Mouse (Mus musculus) hindbrain, embryonic 15.5 days (tissue): ENCODE data around the gene Strip1. TPM values are rescaled to one million over a fixed set of nuclear protein-coding genes. Genes with fewer than 3 reads are reported as not detected.
"Not testable (repeated sequence)": the region's sequence is repeated elsewhere in the genome, so short reads cannot be mapped to it uniquely, and the experiment has no call there.

ENCODE experiments used
- ATAC-seq: fragments of 200-750 bp; cut with Nextera tagmentation; 2 replicates; pipeline ENCODE4 v1.8.0; 2017; ENCODE audit warnings: low read depth, moderate number of reproducible peaks, moderate TSS enrichment; ENCODE audit not compliant: low FRiP score
- H3K27ac ChIP-seq: fragments of 300-500 bp; sonication (generic); replicated peaks from 2 replicates; pipeline ENCODE4 v1.5.1; 2015; ENCODE audit warnings: mild to moderate bottlenecking, inconsistent platforms
- H3K27me3 ChIP-seq: fragments of 300-500 bp; sonication (generic); 2 replicates; pipeline ENCODE4 v1.6.1; 2015; ENCODE audit warnings: control low read depth, inconsistent platforms
- H3K36me3 ChIP-seq: fragments of 300-500 bp; sonication (generic); 2 replicates; pipeline ENCODE4 v1.6.1; 2015; ENCODE audit warnings: control low read depth, inconsistent platforms
- H3K4me1 ChIP-seq: fragments of 300-500 bp; sonication (generic); replicated peaks from 2 replicates; pipeline ENCODE4 v1.6.1; 2015; ENCODE audit warnings: control low read depth, inconsistent platforms
- H3K4me2 ChIP-seq: fragments of 300-500 bp; sonication (generic); 2 replicates; pipeline ENCODE4 v1.6.1; 2015; ENCODE audit warnings: moderate library complexity, mild to moderate bottlenecking, inconsistent platforms
- H3K4me3 ChIP-seq: fragments of 300-500 bp; sonication (generic); 2 replicates; pipeline ENCODE4 v1.5.1; 2015; ENCODE audit warnings: mild to moderate bottlenecking, inconsistent platforms
- H3K9ac ChIP-seq: fragments of 300-500 bp; sonication (generic); 2 replicates; pipeline ENCODE4 v1.6.1; 2015; ENCODE audit warnings: inconsistent platforms
- H3K9me3 ChIP-seq: fragments of 300-500 bp; sonication (generic); 2 replicates; pipeline ENCODE4 v1.6.1; 2016; ENCODE audit warnings: control low read depth, inconsistent platforms
- WGBS: fragments of 180-500 bp; shearing (Covaris S2); methylation state at CpG from one replicate; pipeline ENCODE4 v1.1.7; 2015; 5-methylcytosine and 5-hydroxymethylcytosine counted together
- polyA plus RNA-seq: library from polyadenylated mRNA; unstranded; fragments of >200 nt; fragmentation: Nextera tagmentation; extraction: Ambion mirVana; gene quantifications from 2 replicates; pipeline ENCODE4 v1.2.1, GENCODE M21; 2015

The Strip1 gene
- polyA plus RNA-seq, 1 experiment from 2014 or later = 157 TPM

DNA sequence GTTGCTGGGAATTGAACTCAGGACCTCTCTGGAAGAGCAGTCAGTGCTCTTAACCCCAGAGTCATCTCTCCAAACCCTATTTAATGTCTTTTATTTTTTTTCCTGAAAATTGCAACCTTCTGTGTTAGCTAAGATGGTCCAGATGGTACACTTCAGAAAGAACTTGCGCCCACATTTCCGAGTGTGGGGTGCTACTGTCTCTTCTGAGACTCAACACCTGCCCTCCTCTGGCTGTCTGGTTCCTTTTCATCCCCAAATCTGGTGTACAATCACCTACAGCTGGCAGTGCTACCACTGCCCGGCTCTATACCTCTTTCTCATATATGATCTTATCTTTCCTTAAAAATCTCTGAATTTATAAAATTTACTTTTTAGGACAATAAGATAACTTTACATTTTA, 21.5 kb upstream of the Strip1 start:
- H3K36me3 ChIP-seq = 0 out of 2 replicates have a peak, but pooled peaks cover 4% of the 10 kb centered on the region
- H3K9ac ChIP-seq = no peak overlapping the region
- WGBS = 96% methylated on average over 3 of the region's 3 CpGs
- no peaks in the 10 kb centered on the region for H3K27me3 ChIP-seq
- no peak overlapping the region for H3K4me2 ChIP-seq
- no peaks in the 10 kb centered on the region for H3K4me1 ChIP-seq
- H3K9me3 ChIP-seq = no peaks in the 10 kb centered on the region
- H3K4me3 ChIP-seq = no peak overlapping the region
- ATAC-seq = no peak
- no peak overlapping the region for H3K27ac ChIP-seq

DNA sequence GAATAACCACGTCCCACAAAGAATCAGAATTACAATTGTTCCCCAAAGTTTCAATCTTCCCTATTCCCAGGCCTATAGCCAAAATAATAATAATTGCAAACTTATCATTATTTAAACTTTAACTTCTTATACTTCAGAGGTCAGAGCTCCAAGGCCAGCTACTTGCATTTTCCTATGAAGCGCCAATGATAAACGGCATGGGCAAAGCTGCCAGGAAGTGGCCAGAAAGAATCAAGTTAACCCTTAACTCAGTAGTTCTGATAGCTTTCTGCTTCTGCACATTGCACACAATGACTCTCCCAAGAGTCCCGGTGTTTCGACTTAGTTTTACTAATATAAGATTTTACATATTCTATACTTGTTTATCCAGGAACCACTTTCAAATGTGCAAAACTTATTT, 18.8 kb upstream of the Strip1 start:
- H3K36me3 ChIP-seq, H3K27ac ChIP-seq, H3K4me2 ChIP-seq, H3K4me1 ChIP-seq, ATAC-seq, H3K9me3 ChIP-seq, H3K9ac ChIP-seq, H3K4me3 ChIP-seq, H3K27me3 ChIP-seq: not testable (repeated sequence)
- WGBS = 81% methylated on average over 5 of the region's 5 CpGs

DNA sequence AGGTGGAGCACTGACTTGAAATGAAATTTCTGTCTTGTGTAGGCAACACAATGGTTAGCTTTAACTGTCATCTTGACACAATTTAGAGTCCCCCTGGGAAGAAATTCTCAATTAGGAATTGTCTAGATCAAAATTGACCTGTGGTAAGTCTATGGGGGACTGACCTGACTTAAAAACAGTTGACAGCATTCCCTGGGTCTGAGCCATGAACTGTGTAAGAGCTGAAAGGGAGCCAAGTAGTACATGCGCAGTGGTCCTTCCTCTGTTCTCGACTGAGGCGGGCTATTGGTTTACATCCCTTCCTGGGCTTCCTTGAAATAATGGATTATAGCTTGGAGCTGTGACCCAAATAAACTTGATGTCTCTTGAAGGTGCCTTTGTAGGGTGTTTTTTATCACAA, 15.5 kb upstream of the Strip1 start:
- no peaks in the 10 kb centered on the region for H3K36me3 ChIP-seq
- no peak overlapping the region for H3K27ac ChIP-seq
- no peak overlapping the region for H3K9ac ChIP-seq
- 83% methylated on average over 3 of the region's 3 CpGs for WGBS
- no peak overlapping the region for H3K4me2 ChIP-seq
- no peaks in the 10 kb centered on the region for H3K4me1 ChIP-seq
- no peak overlapping the region for H3K4me3 ChIP-seq
- no peaks in the 10 kb centered on the region for H3K27me3 ChIP-seq
- H3K9me3 ChIP-seq = no peaks in the 10 kb centered on the region
- ATAC-seq = no peak

DNA sequence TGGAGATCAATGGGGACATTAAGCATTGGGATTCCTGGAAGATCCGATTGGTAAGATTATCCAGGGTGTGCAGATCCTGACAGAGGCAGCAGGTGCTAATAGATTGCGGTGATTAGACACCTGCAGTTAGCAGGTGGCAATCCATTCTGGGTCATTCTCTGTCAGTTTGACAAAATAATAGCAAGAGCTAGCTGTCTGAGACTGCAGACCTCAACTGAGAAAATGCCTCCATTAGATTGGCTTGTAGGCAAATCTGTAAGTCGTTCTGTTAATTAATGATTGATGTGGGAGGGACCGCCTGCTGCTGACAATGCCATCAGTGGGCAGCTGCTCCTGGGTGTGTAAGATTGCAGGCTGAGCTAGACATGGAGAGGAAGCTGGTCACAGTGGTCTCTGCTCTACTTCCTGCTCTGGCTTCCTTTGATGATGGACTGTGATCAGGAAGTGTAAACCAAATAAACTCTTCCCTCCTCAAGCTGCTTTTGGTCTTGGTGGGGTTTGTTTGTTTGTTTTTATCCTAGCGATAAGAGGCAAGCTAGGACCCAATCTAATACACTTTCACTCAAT, 6.2 kb upstream of the Strip1 start:
- Histone ChIP-seq H3K9me3 (no peaks in the 10 kb centered on the region), H3K36me3 (no peaks in the 10 kb centered on the region), H3K27me3 (no peaks in the 10 kb centered on the region), H3K27ac (no peak overlapping the region), H3K4me2 (no peak overlapping the region), H3K9ac (no peak overlapping the region), H3K4me1 (no peaks in the 10 kb centered on the region), H3K4me3 (no peak overlapping the region)
- 56% methylated on average over 5 of the region's 5 CpGs for WGBS
- ATAC-seq = no peak

DNA sequence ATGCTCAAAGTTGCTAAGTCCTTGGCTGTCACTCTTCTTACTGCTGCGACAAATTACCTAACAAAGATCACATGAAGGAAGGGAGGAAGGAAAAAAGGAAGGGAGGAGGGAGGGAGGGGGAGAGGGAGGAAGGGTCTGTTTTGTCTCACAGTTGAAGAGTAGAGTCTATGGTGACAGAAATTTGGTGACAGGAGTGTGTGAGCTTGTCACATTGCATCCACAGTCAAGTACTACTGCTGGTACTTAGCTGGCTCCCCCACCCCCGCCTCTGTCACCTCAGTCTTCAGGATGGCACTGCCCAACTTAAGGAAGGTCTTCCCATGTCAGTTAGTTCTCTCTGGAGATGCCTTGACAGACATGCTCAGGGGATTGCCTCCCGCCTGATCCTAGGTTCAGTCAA, 4.7 kb upstream of the Strip1 start:
- 85% methylated on average over 3 of the region's 3 CpGs for WGBS
- H3K4me3 ChIP-seq = no peak overlapping the region
- no peak overlapping the region for H3K9ac ChIP-seq
- H3K36me3 ChIP-seq = no peaks in the 10 kb centered on the region
- H3K27ac ChIP-seq = no peak overlapping the region
- no peaks in the 10 kb centered on the region for H3K9me3 ChIP-seq
- H3K4me1 ChIP-seq = no peaks in the 10 kb centered on the region; the same call in 1 of the 2 replicates
- no peak overlapping the region for H3K4me2 ChIP-seq
- no peaks in the 10 kb centered on the region for H3K27me3 ChIP-seq
- no peak for ATAC-seq

DNA sequence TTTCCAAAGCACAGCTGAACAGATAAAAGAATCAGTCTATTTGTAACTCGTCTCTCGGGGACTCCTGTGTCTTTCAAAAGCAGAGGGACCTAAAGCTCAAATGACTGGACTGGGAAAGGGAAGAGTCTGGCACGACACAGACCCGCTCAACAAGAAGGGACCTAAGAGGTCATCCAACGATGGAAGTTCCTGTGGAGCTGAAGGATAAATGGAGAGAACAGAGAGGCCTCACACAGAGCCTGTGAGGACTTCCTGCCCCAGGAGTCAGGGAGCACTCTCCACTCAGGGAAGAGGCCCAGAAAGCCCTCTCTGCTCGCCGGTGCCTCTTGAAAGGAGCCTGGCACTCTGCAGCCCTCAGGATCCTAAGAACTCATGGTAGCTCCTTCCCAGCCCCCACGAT, 4.3 kb upstream of the Strip1 start:
- 56% methylated on average over 8 of the region's 8 CpGs for WGBS
- no peaks in the 10 kb centered on the region for H3K9me3 ChIP-seq
- no peak overlapping the region for H3K27ac ChIP-seq
- no peaks in the 10 kb centered on the region; the same call in 1 of the 2 replicates for H3K4me1 ChIP-seq
- no peak for ATAC-seq
- no peaks in the 10 kb centered on the region for H3K27me3 ChIP-seq
- no peak overlapping the region for H3K4me2 ChIP-seq
- H3K36me3 ChIP-seq = no peaks in the 10 kb centered on the region
- no peak overlapping the region for H3K9ac ChIP-seq
- H3K4me3 ChIP-seq = no peak overlapping the region

DNA sequence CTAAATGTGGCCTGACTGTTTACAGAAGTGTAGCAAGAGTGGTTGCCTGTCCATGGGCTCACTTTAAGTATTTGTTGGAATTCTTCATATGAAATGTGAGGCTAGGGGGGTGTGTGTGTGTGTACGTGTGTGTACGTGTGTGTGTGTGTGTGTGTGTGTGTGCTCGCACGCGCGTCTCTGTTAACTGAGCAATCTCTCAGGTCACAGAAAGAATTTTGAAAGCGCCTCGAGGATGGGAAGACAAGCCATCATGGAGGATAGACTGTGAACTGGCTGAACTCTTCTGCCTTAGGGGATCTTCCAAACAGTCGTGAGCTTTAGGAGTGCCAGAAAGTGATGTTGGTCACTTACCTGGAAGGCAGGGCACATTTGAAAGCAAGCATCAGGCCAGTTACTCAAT, 2.4 kb upstream of the Strip1 start:
- peaks cover 5% of the 10 kb centered on the region; the same call in 1 of the 2 replicates for H3K36me3 ChIP-seq
- 95% methylated on average over 9 of the region's 9 CpGs for WGBS
- H3K9me3 ChIP-seq = no peaks in the 10 kb centered on the region
- H3K27ac ChIP-seq = no peak overlapping the region
- ATAC-seq = no peak
- H3K27me3 ChIP-seq = no peaks in the 10 kb centered on the region
- no peak overlapping the region for H3K4me2 ChIP-seq
- H3K4me3 ChIP-seq = no peak overlapping the region
- peaks cover 14% of the 10 kb centered on the region for H3K4me1 ChIP-seq
- H3K9ac ChIP-seq = no peak overlapping the region

DNA sequence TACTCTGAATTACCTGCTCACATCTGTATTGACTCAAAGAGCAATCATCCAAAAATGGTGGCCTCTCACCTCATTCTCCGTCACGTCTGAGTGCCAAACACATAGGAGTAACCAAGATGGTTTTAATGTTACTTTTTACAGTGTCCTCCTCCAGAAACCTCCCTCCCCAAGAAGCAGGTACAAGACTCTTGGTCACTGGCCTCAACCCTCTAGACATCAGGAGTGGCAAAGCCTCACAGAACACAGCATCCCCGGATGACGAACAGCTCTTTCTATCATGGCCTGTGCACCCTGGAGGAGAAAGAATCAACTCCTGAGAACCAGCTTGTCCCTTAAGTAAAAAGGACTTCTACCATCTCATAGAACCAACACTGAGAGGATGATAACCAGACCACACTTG, 1.3 kb upstream of the Strip1 start:
- Histone ChIP-seq H3K4me2 (no peak overlapping the region), H3K4me1 (peaks cover 14% of the 10 kb centered on the region), H3K27me3 (no peaks in the 10 kb centered on the region), H3K9ac (no peak overlapping the region), H3K9me3 (no peaks in the 10 kb centered on the region), H3K36me3 (peaks cover 6% of the 10 kb centered on the region; the same call in 1 of the 2 replicates), H3K27ac (no peak overlapping the region), H3K4me3 (no peak overlapping the region)
- ATAC-seq = no peak
- 91% methylated on average over 4 of the region's 4 CpGs for WGBS

DNA sequence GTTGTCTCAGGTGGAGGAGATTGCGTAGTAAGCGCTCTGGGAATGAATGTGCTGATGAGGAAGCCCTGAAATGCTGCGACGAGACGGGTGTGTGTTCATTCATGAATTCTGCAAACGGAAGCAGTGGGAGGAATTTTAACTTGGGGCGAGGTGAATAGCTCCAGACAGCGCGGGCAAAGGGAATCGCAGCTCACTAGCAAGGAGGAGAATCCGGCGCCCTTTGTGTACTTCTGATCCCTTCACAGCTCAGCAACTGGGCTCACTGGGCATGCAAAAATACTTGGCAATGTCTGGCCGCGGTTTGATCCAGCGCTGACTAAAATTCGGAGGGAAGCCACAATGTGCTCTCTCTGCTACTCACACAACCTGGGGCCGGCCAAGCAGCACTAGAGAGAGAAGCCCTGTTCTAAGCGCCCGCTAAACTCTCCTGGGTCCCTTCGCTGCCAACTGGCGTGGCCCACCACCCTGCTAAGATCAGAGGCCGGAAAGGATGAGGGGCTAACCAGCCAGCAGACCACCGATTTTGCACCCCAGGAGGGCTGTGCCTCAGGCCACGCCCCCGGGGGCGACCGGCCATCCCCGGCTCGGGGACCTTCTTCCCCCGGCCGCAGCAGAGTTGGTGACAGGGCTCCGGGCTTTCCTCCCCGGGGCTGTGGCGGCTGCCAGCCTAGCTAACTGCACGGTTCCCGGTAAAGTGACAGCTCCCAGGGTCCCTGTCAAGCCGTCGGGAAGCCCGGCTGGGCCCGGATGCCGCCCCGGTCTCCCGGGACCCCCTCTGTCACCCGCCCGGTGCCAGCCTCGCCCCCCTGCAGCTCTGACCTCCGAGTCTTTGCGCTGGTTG, 592 bp downstream of the Strip1 start, which contains the start of gene Gm10961:
Gene Gm10961 (plus strand): TSS at position 641 of the 841 bp plus-strand sequence.
- peak; percentile 89 for ATAC-seq
- peak within 1 kb of the TSS; percentile 93 for H3K4me3 ChIP-seq
- no peaks in the 10 kb centered on the region for H3K9me3 ChIP-seq
- peak within 1 kb of the TSS; percentile 99 for H3K27ac ChIP-seq
- H3K4me2 ChIP-seq = peak within 1 kb of the TSS; percentile 69
- H3K36me3 ChIP-seq = peaks cover 24% of the 10 kb centered on the region
- H3K4me1 ChIP-seq = peaks cover 14% of the 10 kb centered on the region
- peak within 1 kb of the TSS; percentile 98 for H3K9ac ChIP-seq
- no peaks in the 10 kb centered on the region for H3K27me3 ChIP-seq
- under 1% methylated on average over 47 of the region's 48 CpGs for WGBS

DNA sequence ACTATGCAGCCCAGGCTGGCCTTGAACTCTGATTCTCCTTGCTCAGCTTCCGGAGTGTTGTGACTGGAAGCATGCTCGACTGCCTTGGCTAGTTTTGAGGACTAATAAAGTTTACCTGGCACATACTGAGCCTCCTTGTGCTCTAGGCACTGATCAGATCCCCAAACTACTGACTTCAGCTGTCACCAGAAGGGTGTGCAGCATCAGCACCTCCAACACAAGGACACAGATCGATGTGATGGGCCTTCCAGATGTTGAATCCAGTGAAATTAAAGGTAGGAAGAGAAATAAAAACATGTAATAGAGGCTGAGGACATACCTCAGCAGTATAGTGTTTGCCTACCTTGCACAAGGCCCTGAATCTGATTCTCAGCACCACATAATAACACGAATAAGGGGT, 2.1 kb downstream of the Strip1 start:
- no peak for ATAC-seq
- peaks cover 14% of the 10 kb centered on the region for H3K4me1 ChIP-seq
- no peak overlapping the region for H3K9ac ChIP-seq
- H3K27ac ChIP-seq = no peak overlapping the region
- H3K27me3 ChIP-seq = no peaks in the 10 kb centered on the region
- WGBS = 96% methylated on average over 4 of the region's 4 CpGs
- H3K9me3 ChIP-seq = no peaks in the 10 kb centered on the region
- peak overlapping the region; percentile 69 for H3K4me2 ChIP-seq
- H3K4me3 ChIP-seq = peak overlapping the region; percentile 93; the same call in 1 of the 2 replicates
- H3K36me3 ChIP-seq = peaks cover 39% of the 10 kb centered on the region

DNA sequence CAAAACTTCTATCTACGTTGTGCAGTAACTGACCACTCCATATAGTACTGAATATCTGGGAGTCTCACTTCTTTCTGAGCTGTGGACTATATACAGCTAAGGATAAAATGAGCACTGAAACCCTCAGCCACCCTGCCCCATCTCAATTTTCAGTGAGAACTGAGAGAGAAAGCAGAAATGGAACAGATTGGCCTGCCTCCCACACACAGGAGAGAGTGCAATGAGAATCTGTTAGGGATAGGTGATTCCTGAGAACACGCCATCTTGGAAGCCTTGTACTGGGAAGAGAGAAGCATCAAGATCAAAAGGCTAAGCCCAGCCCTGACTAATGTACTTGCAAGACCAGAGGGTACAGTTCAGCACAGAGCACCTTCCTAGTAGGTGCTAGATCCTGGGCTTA, 2.9 kb downstream of the Strip1 start:
- 95% methylated on average over 2 of the region's 2 CpGs for WGBS
- Histone ChIP-seq H3K36me3 (peaks cover 47% of the 10 kb centered on the region), H3K4me3 (no peak overlapping the region), H3K9ac (no peak overlapping the region), H3K4me1 (peaks cover 14% of the 10 kb centered on the region), H3K27me3 (no peaks in the 10 kb centered on the region), H3K4me2 (no peak overlapping the region), H3K9me3 (no peaks in the 10 kb centered on the region), H3K27ac (no peak overlapping the region)
- no peak for ATAC-seq

DNA sequence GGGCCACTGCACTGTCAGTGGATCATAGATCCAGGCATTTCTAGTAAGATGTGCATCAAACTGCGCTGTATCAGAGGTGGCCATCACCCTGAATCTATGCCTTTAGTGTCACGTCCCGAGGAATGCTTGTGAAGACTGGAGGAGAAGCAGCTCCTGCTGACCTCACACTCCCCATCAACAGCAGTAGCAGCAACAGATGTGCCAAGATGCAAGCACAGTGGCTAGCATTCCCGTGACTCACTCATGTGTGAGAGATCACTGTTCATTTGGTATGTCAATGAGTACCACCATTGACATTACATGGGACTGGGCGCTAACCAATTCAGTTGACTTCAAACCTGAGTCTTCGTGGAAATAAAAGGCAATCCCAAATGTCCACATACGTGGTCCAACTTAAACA, 3.9 kb downstream of the Strip1 start:
- Histone ChIP-seq H3K4me2 (no peak overlapping the region), H3K27me3 (no peaks in the 10 kb centered on the region), H3K27ac (no peak overlapping the region), H3K9ac (no peak overlapping the region), H3K4me1 (peaks cover 14% of the 10 kb centered on the region), H3K4me3 (no peak overlapping the region), H3K36me3 (peaks cover 56% of the 10 kb centered on the region), H3K9me3 (no peaks in the 10 kb centered on the region)
- WGBS = 94% methylated on average over 7 of the region's 7 CpGs
- ATAC-seq = no peak
